Mouse (Mus musculus): ENCODE results near the gene Rgs12. TPM values are rescaled to one million over a fixed set of nuclear protein-coding genes. Genes with fewer than 3 reads are reported as not detected.

Rgs12 gene
- total RNA-seq, 1 experiment: 17.0 TPM

GRCm38 (mm10) chr5:35029755-35030154 is 80.5 kb downstream of the Rgs12 start:
- H3K36me3 ChIP-seq (ENCODE audit: control insufficient read depth, insufficient read depth, low read length, poor library complexity, severe bottlenecking): no peaks in the 10 kb centered on the region; the same call in 1 of the 2 replicates

DNA sequence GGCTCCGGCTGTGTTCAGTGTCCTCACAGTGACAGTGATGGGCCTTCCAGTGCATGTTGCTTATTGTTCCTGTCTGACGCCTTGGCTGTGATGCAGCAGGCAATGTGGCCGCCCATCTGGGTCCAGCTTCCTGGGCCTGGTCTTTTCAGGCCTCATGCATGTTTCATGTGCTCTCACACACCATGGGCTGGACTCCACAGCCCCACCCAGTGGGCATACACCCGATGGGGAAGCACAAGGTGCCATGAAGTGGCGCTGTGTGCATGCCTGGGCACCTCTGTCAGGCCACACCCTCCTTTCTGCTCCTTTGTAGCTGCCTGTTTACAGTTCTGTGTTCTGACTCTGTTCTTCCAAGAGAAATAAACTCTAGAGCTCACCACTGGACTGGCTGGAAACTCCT is 83.8 kb downstream of the Rgs12 start:
- no peak for DNase-seq (ENCODE audit: low read depth, low spot score)
- no peak overlapping the region for H3K4me3 ChIP-seq (ENCODE audit: insufficient read depth in 1 of 2, low read depth in 1 of 2, low read length in 2 of 2, poor library complexity in 1 of 2, severe bottlenecking in 1 of 2)
- in situ Hi-C loops (cut with MboI; ENCODE audit: low sequenced_read_pairs in 2 of 2, unreplicated experiment in 2 of 2): no loop called here
- no peak for TF ChIP-seq ZNF384 (IDR thresholded peaks at IDR 0.05; ENCODE audit: low read depth, low read length)
- TF ChIP-seq MAFK (IDR thresholded peaks at IDR 0.05; ENCODE audit: insufficient read depth, low read depth, low read length): no peak
- no peak for TF ChIP-seq CHD2 (IDR thresholded peaks at IDR 0.05; ENCODE audit: low read depth, low read length)
- TF ChIP-seq ZC3H11A (IDR thresholded peaks at IDR 0.05; ENCODE audit: borderline replicate concordance, low read depth, low read length): no peak
- no peak for TF ChIP-seq HCFC1 (IDR thresholded peaks at IDR 0.05; ENCODE audit: borderline replicate concordance, insufficient read depth, low read length)
- H3K27ac ChIP-seq (ENCODE audit: insufficient read depth, low read depth, low read length, poor library complexity, severe bottlenecking): no peak overlapping the region
- H3K36me3 ChIP-seq (ENCODE audit: control insufficient read depth, insufficient read depth, low read length, poor library complexity, severe bottlenecking): no peaks in the 10 kb centered on the region; the same call in 1 of the 2 replicates
- no peak overlapping the region for H3K9ac ChIP-seq (ENCODE audit: insufficient read depth, low read depth, low read length, poor library complexity, severe bottlenecking)
- no peaks in the 10 kb centered on the region for H3K9me3 ChIP-seq (ENCODE audit: control insufficient read depth, insufficient read depth, low read depth, low read length)
- H3K4me1 ChIP-seq (ENCODE audit: control insufficient read depth in 2 of 2, insufficient read depth in 2 of 2, low read length in 2 of 2, poor library complexity in 1 of 2): peaks cover 0 to 5% of the 10 kb centered on the region in 2 experiments; a peak in 2 of 4 replicates

More at GRCm38 (mm10) chr5:35029755-35030154, 80.5 kb downstream of the Rgs12 start:
- no peaks in the 10 kb centered on the region for H3K9me3 ChIP-seq (ENCODE audit: control insufficient read depth, insufficient read depth, low read depth, low read length)
- H3K27ac ChIP-seq (ENCODE audit: insufficient read depth, low read depth, low read length, poor library complexity, severe bottlenecking): no peak overlapping the region
- H3K4me1 ChIP-seq (ENCODE audit: control insufficient read depth in 2 of 2, insufficient read depth in 2 of 2, low read length in 2 of 2, poor library complexity in 1 of 2): peaks cover 0 to 5% of the 10 kb centered on the region in 2 experiments; a peak in 2 of 4 replicates
- no peak overlapping the region for H3K4me3 ChIP-seq (ENCODE audit: insufficient read depth in 1 of 2, low read depth in 1 of 2, low read length in 2 of 2, poor library complexity in 1 of 2, severe bottlenecking in 1 of 2)
- in situ Hi-C loops (cut with MboI; ENCODE audit: low sequenced_read_pairs in 2 of 2, unreplicated experiment in 2 of 2): no loop called here
- no peak for DNase-seq (ENCODE audit: low read depth, low spot score)
- TF ChIP-seq MAFK (IDR thresholded peaks at IDR 0.05; ENCODE audit: insufficient read depth, low read depth, low read length): no peak
- no peak overlapping the region for H3K9ac ChIP-seq (ENCODE audit: insufficient read depth, low read depth, low read length, poor library complexity, severe bottlenecking)

DNA sequence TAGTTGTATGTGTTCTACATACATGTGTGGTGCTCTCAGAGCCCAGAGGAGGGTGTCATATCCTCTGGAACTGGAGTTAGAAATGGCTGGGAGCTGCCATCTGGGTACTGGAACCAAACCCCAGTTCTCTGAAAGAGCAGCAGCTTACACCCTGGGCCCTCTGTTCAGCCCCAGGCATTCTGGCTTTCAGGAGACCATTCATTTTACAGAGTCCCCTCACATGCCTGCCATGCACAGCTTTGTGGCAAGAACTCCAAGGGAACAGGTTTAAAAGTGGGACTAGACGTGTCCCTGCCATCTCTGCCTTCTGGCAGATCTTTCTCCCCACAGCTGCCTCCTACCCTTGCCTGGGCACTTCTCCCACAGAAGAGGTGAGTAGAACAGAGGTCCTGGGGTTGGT is 84.4 kb downstream of the Rgs12 start:
- Histone ChIP-seq H3K4me3 (ENCODE audit: insufficient read depth in 1 of 2, low read depth in 1 of 2, low read length in 2 of 2, poor library complexity in 1 of 2, severe bottlenecking in 1 of 2) (no peak overlapping the region), H3K27ac (ENCODE audit: insufficient read depth, low read depth, low read length, poor library complexity, severe bottlenecking) (no peak overlapping the region), H3K9ac (ENCODE audit: insufficient read depth, low read depth, low read length, poor library complexity, severe bottlenecking) (no peak overlapping the region), H3K36me3 (ENCODE audit: control insufficient read depth, insufficient read depth, low read length, poor library complexity, severe bottlenecking) (no peaks in the 10 kb centered on the region), H3K9me3 (ENCODE audit: control insufficient read depth, insufficient read depth, low read depth, low read length) (no peaks in the 10 kb centered on the region), H3K4me1 (ENCODE audit: control insufficient read depth in 2 of 2, insufficient read depth in 2 of 2, low read length in 2 of 2, poor library complexity in 1 of 2) (peaks cover 0 to 5% of the 10 kb centered on the region in 2 experiments; a peak in 2 of 4 replicates)
- in situ Hi-C loops (cut with MboI; ENCODE audit: low sequenced_read_pairs in 2 of 2, unreplicated experiment in 2 of 2): no loop called here
- TF ChIP-seq MAFK (IDR thresholded peaks at IDR 0.05; ENCODE audit: insufficient read depth, low read depth, low read length) (no peak), ZNF384 (IDR thresholded peaks at IDR 0.05; ENCODE audit: low read depth, low read length) (no peak), CHD2 (IDR thresholded peaks at IDR 0.05; ENCODE audit: low read depth, low read length) (no peak), ZC3H11A (IDR thresholded peaks at IDR 0.05; ENCODE audit: borderline replicate concordance, low read depth, low read length) (no peak), HCFC1 (IDR thresholded peaks at IDR 0.05; ENCODE audit: borderline replicate concordance, insufficient read depth, low read length) (no peak)
- no peak for DNase-seq (ENCODE audit: low read depth, low spot score)

- in situ Hi-C loops (cut with MboI; ENCODE audit: low sequenced_read_pairs in 2 of 2, unreplicated experiment in 2 of 2): no loop called here
- DNase-seq (ENCODE audit: low read depth, low spot score): no peak
- TF ChIP-seq ZNF384 (IDR thresholded peaks at IDR 0.05; ENCODE audit: low read depth, low read length): no peak
- TF ChIP-seq MAFK (IDR thresholded peaks at IDR 0.05; ENCODE audit: insufficient read depth, low read depth, low read length): no peak
- no peak overlapping the region for H3K9ac ChIP-seq (ENCODE audit: insufficient read depth, low read depth, low read length, poor library complexity, severe bottlenecking)
- H3K4me3 ChIP-seq (ENCODE audit: insufficient read depth in 1 of 2, low read depth in 1 of 2, low read length in 2 of 2, poor library complexity in 1 of 2, severe bottlenecking in 1 of 2): no peak overlapping the region
- H3K9me3 ChIP-seq (ENCODE audit: control insufficient read depth, insufficient read depth, low read depth, low read length): no peaks in the 10 kb centered on the region
- H3K4me1 ChIP-seq (ENCODE audit: control insufficient read depth in 2 of 2, insufficient read depth in 2 of 2, low read length in 2 of 2, poor library complexity in 1 of 2): peaks cover 0 to 5% of the 10 kb centered on the region in 2 experiments; a peak in 2 of 4 replicates
- no peak overlapping the region for H3K27ac ChIP-seq (ENCODE audit: insufficient read depth, low read depth, low read length, poor library complexity, severe bottlenecking)
- no peaks in the 10 kb centered on the region for H3K36me3 ChIP-seq (ENCODE audit: control insufficient read depth, insufficient read depth, low read length, poor library complexity, severe bottlenecking)
Observed at GRCm38 (mm10) chr5:35035141-35035540, 85.9 kb downstream of the Rgs12 start.

GRCm38 (mm10) chr5:35035795-35036194 is 86.5 kb downstream of the Rgs12 start:
- no peak overlapping the region for H3K4me3 ChIP-seq (ENCODE audit: insufficient read depth in 1 of 2, low read depth in 1 of 2, low read length in 2 of 2, poor library complexity in 1 of 2, severe bottlenecking in 1 of 2)
- H3K27ac ChIP-seq (ENCODE audit: insufficient read depth, low read depth, low read length, poor library complexity, severe bottlenecking): no peak overlapping the region
- DNase-seq (ENCODE audit: low read depth, low spot score): no peak
- in situ Hi-C loops (cut with MboI; ENCODE audit: low sequenced_read_pairs in 2 of 2, unreplicated experiment in 2 of 2): no loop called here
- no peak overlapping the region for H3K9ac ChIP-seq (ENCODE audit: insufficient read depth, low read depth, low read length, poor library complexity, severe bottlenecking)
- no peaks in the 10 kb centered on the region for H3K36me3 ChIP-seq (ENCODE audit: control insufficient read depth, insufficient read depth, low read length, poor library complexity, severe bottlenecking)
- no peak for TF ChIP-seq ZNF384 (IDR thresholded peaks at IDR 0.05; ENCODE audit: low read depth, low read length)
- no peak for TF ChIP-seq HCFC1 (IDR thresholded peaks at IDR 0.05; ENCODE audit: borderline replicate concordance, insufficient read depth, low read length)
- no peak for TF ChIP-seq CHD2 (IDR thresholded peaks at IDR 0.05; ENCODE audit: low read depth, low read length)
- no peak for TF ChIP-seq MAFK (IDR thresholded peaks at IDR 0.05; ENCODE audit: insufficient read depth, low read depth, low read length)
- TF ChIP-seq ZC3H11A (IDR thresholded peaks at IDR 0.05; ENCODE audit: borderline replicate concordance, low read depth, low read length): no peak
- H3K9me3 ChIP-seq (ENCODE audit: control insufficient read depth, insufficient read depth, low read depth, low read length): no peaks in the 10 kb centered on the region
- H3K4me1 ChIP-seq (ENCODE audit: control insufficient read depth in 2 of 2, insufficient read depth in 2 of 2, low read length in 2 of 2, poor library complexity in 1 of 2): peaks cover 0 to 5% of the 10 kb centered on the region in 2 experiments; a peak in 2 of 4 replicates
